Mouse (Mus musculus) hindbrain, embryonic 16.5 days (tissue): ENCODE measurements at regions not wholly inside any gene's neighbourhood (a gene's known extent, or its start where the extent isn't known, plus 50 kb on each side); places are given as distances from the start of the nearest gene placed in this dataset.

Experiments used
- ATAC-seq: fragments of 200-750 bp; cut with Nextera tagmentation; 2 replicates; pipeline ENCODE4 v1.8.0; 2017; ENCODE audit warnings: moderate TSS enrichment, moderate library complexity
- H3K27ac ChIP-seq: fragments of 300-500 bp; sonication (generic); 2 replicates; pipeline ENCODE4 v1.5.1; 2014; ENCODE audit warnings: low read depth, mild to moderate bottlenecking, control low read depth, low read length, moderate library complexity
- H3K27me3 ChIP-seq: fragments of 300-500 bp; sonication (generic); replicated peaks from 2 replicates; pipeline ENCODE4 v1.6.1; 2014; ENCODE audit warnings: low read length; ENCODE audit not compliant: control insufficient read depth, insufficient read depth
- H3K36me3 ChIP-seq: fragments of 300-500 bp; sonication (generic); 2 replicates; pipeline ENCODE4 v1.6.1; 2014; ENCODE audit warnings: mild to moderate bottlenecking, low read length, moderate library complexity, mixed read lengths; ENCODE audit not compliant: control insufficient read depth, insufficient read depth
- H3K4me1 ChIP-seq: fragments of 300-500 bp; sonication (generic); 2 replicates; pipeline ENCODE4 v1.6.1; 2014; ENCODE audit warnings: low read depth, low read length; ENCODE audit not compliant: control insufficient read depth, insufficient read depth
- H3K4me2 ChIP-seq: fragments of 300-500 bp; sonication (generic); 2 replicates; pipeline ENCODE4 v1.6.1; 2014; ENCODE audit warnings: mild to moderate bottlenecking, low read length, control low read depth, moderate library complexity
- H3K4me3 ChIP-seq: fragments of 300-500 bp; sonication (generic); 2 replicates; pipeline ENCODE4 v1.5.1; 2014; ENCODE audit warnings: mild to moderate bottlenecking, low read length, control low read depth, moderate library complexity
- H3K9ac ChIP-seq: fragments of 300-500 bp; sonication (generic); 2 replicates; pipeline ENCODE4 v1.6.1; 2014; ENCODE audit warnings: low read depth, mild to moderate bottlenecking, control low read depth, low read length, moderate library complexity
- H3K9me3 ChIP-seq: fragments of 300-500 bp; sonication (generic); 2 replicates; pipeline ENCODE4 v1.6.1; 2014; ENCODE audit warnings: mild to moderate bottlenecking, low read length, moderate library complexity; ENCODE audit not compliant: control insufficient read depth
- WGBS: fragments of 180-500 bp; shearing (Covaris S2); extraction: QIAGEN DNeasy Blood & Tissue Kit; methylation state at CpG from one replicate; pipeline ENCODE4 v1.1.7; 2014; 5-methylcytosine and 5-hydroxymethylcytosine counted together

- 33% methylated on average over 10 of the region's 10 CpGs for WGBS
- H3K4me2 ChIP-seq = no peak overlapping the region
These were observed 259.6 kb downstream of the Ptbp2 start for GRCm38 (mm10) chr3:119524510-119525123.

GRCm38 (mm10) chr3:119512596-119512995 lies 271.7 kb downstream of the Ptbp2 start:
- Histone ChIP-seq H3K9ac (no peak overlapping the region), H3K4me2 (no peak overlapping the region), H3K27me3 (no peaks in the 10 kb centered on the region), H3K4me3 (no peak overlapping the region), H3K4me1 (no peaks in the 10 kb centered on the region), H3K27ac (no peak overlapping the region), H3K9me3 (no peaks in the 10 kb centered on the region), H3K36me3 (no peaks in the 10 kb centered on the region)
- 89% methylated on average over 2 of the region's 2 CpGs for WGBS
- no peak for ATAC-seq

More at GRCm38 (mm10) chr3:119524510-119525123, 259.6 kb downstream of the Ptbp2 start:
- Histone ChIP-seq H3K4me1 (no peaks in the 10 kb centered on the region), H3K9ac (no peak overlapping the region), H3K27ac (no peak overlapping the region), H3K4me3 (no peak overlapping the region), H3K36me3 (no peaks in the 10 kb centered on the region), H3K9me3 (no peaks in the 10 kb centered on the region), H3K27me3 (no peaks in the 10 kb centered on the region)
- ATAC-seq = no peak

- Histone ChIP-seq H3K9me3 (no peaks in the 10 kb centered on the region), H3K4me3 (no peak overlapping the region), H3K27ac (no peak overlapping the region), H3K36me3 (no peaks in the 10 kb centered on the region), H3K4me1 (no peaks in the 10 kb centered on the region), H3K9ac (no peak overlapping the region), H3K27me3 (no peaks in the 10 kb centered on the region), H3K4me2 (no peak overlapping the region)
- WGBS = 51% methylated on average over 4 of the region's 4 CpGs
- no peak for ATAC-seq
These were observed 275.1 kb downstream of the Ptbp2 start for GRCm38 (mm10) chr3:119509132-119509531.

DNA sequence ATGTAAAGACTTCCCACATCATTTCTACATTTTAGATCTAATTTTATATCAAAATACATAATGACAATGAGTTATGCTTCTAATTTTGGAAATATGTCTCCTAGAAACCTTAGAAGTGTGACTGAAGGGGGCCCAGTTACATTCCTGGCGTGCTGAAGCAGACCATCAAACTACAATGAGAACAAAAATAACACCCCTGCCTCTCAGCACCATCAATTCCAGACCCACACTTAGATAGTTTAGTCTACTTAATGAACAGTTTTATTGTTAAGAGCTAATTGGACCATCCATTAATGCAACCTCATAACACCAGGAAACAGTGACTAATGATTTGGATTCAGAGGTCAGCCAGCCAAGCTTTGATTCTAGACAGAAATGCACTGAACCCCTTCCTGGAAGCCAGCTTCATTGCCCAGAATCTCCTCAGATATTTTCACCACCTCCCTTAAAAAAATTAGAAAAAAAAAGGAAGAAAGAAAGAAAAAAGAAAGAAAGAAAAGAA lies 280.7 kb downstream of the Ptbp2 start:
- Histone ChIP-seq H3K27me3 (no peaks in the 10 kb centered on the region), H3K9me3 (no peaks in the 10 kb centered on the region), H3K4me1 (peaks cover 4% of the 10 kb centered on the region), H3K27ac (no peak overlapping the region), H3K36me3 (no peaks in the 10 kb centered on the region), H3K4me2 (no peak overlapping the region), H3K4me3 (no peak overlapping the region), H3K9ac (no peak overlapping the region)
- no peak for ATAC-seq
- 65% methylated on average over 1 of the region's 1 CpGs for WGBS

- Histone ChIP-seq H3K9me3 (no peaks in the 10 kb centered on the region), H3K27me3 (no peaks in the 10 kb centered on the region), H3K36me3 (no peaks in the 10 kb centered on the region), H3K4me1 (peaks cover 7% of the 10 kb centered on the region), H3K4me2 (peak overlapping the region; percentile 58), H3K27ac (peak overlapping the region; percentile 12; the same call in 1 of the 2 replicates), H3K4me3 (peak overlapping the region; percentile 34), H3K9ac (peak overlapping the region; percentile 17; the same call in 1 of the 2 replicates)
- 40% methylated on average over 20 of the region's 20 CpGs for WGBS
- peak; percentile 90 for ATAC-seq
These were observed 285.6 kb downstream of the Ptbp2 start for GRCm38 (mm10) chr3:119498711-119499110.

- Histone ChIP-seq H3K9ac (no peak overlapping the region), H3K4me1 (peaks cover 7% of the 10 kb centered on the region), H3K9me3 (no peaks in the 10 kb centered on the region), H3K27ac (no peak overlapping the region), H3K27me3 (no peaks in the 10 kb centered on the region), H3K4me3 (no peak overlapping the region), H3K36me3 (no peaks in the 10 kb centered on the region), H3K4me2 (no peak overlapping the region)
- WGBS = 46% methylated on average over 7 of the region's 7 CpGs
- ATAC-seq = no peak
These were observed 286.4 kb downstream of the Ptbp2 start for GRCm38 (mm10) chr3:119497880-119498279.

DNA sequence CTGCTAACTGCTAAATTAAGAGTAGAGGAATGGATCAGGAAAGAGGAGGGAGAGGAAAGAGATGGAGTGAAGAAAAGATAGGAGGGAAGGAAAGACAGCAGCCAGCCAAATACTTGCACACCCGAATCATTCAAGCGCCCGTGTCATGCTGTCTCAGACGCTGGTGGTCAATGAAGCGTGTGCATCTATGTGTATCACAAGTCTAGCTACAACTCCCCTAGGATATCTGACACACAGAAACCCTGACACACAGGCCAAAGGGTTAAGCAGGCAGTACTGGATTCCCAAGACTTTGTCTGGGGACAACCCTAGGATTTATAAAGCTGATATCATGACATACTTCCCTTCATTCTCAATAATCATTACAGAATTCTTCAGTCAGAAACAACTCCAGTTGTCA lies 289.7 kb downstream of the Ptbp2 start:
- WGBS = 62% methylated on average over 5 of the region's 5 CpGs
- Histone ChIP-seq H3K9ac (no peak overlapping the region), H3K4me2 (no peak overlapping the region), H3K9me3 (no peaks in the 10 kb centered on the region), H3K36me3 (no peaks in the 10 kb centered on the region), H3K27me3 (no peaks in the 10 kb centered on the region), H3K27ac (no peak overlapping the region), H3K4me1 (peaks cover 7% of the 10 kb centered on the region), H3K4me3 (no peak overlapping the region)
- no peak for ATAC-seq

DNA sequence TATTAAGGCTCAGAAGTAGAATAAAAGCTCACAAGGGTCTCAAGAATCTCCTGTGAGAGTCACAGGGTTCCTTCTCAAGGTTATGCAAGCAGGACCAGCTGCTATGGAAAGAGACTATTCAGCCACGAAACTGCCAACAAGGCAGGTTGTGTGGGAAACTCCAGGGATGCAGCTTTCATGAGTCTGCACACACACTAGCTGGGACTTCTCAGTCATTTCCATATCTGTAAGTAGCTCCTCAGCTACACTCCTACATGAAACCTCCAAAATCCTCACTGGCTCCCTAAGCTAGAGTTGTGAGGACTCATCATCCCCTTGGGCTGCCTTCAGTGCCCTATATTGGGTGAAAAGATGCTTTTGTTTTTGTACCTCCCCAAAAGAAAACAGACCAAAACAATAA lies 291.6 kb downstream of the Ptbp2 start:
- Histone ChIP-seq H3K9ac (no peak overlapping the region), H3K4me1 (no peaks in the 10 kb centered on the region), H3K4me2 (no peak overlapping the region), H3K27me3 (no peaks in the 10 kb centered on the region), H3K36me3 (no peaks in the 10 kb centered on the region), H3K4me3 (no peak overlapping the region), H3K27ac (no peak overlapping the region), H3K9me3 (no peaks in the 10 kb centered on the region)
- ATAC-seq = no peak
- WGBS = 50% methylated on average over 1 of the region's 1 CpGs

DNA sequence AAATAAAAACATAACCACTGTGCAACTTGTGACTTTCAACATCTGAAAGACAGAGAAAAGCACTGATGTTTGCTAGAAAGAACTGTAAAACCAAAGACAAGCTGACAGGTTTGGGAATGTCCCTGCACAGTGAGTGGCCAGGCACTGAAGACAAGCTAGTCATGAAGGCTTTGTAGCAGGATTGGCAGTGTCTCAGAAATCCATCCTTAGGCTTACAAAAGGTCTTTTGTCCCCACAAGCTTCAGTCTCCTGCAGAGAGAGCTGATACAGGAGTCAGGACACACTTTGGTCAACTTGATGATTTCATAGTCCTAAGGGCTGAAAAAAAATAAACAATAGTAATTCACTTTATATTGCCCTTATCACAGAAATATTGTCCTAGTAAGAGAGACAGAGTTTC lies 294.9 kb downstream of the Ptbp2 start:
- Histone ChIP-seq H3K27me3 (no peaks in the 10 kb centered on the region), H3K36me3 (no peaks in the 10 kb centered on the region), H3K4me3 (no peak overlapping the region), H3K27ac (no peak overlapping the region), H3K4me1 (no peaks in the 10 kb centered on the region), H3K9me3 (peaks cover 1% of the 10 kb centered on the region; the same call in 1 of the 2 replicates), H3K9ac (no peak overlapping the region), H3K4me2 (no peak overlapping the region)
- ATAC-seq = no peak
